17 mouse cellular contexts compared by ENCODE assay signal in the genomic region with DNA sequence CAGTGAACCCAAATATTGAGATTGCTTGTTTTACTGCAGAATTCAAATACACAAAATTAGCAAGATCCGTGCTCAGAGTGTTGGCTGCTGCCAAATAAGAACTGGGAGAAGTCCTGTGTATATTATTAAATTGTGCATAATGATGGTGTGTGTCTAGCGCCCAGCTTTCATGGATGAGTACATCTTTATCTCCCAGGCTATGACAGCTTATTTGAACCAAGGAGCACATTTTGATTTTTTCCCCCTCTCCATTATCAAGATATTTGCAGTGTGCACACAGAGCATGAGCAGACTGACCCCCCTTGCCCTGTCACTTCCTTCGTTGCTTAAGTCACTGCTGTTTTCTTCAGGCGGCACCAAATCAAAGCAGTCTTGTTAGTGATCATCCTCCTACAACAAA.
DNase-seq lines count a peak whose midpoint lies in the region; ATAC-seq lines count a peak whose summit lies in the region.
"Had no signal": no experiment of that assay in that cellular context is flagged by ENCODE, and none has a peak within 500 bp of the region (broad histone marks: within the 10 kb centered on the region; RNA-seq: fewer than 3 reads in every experiment).

No protein-coding gene starts in this region.

- H3K9ac ChIP-seq in midbrain, embryonic 14.5 days (replicated peaks; ENCODE audit: low read length) = no peak overlapping the region
- no peak overlapping the region for H3K9ac ChIP-seq in midbrain, embryonic 11.5 days (ENCODE audit: low read length)
- H3K9ac ChIP-seq in midbrain, embryonic 16.5 days (ENCODE audit: low read depth, low read length) = no peak overlapping the region
- H3K9ac ChIP-seq: hindbrain, embryonic 13.5 days had no signal

- no peak overlapping the region for H3K4me3 ChIP-seq in midbrain, embryonic 14.5 days (replicated peaks; ENCODE audit: low read depth, low read length)
- H3K4me3 ChIP-seq in midbrain, embryonic 11.5 days (ENCODE audit: low read depth, low read length) = no peak overlapping the region
- H3K4me3 ChIP-seq in midbrain, embryonic 16.5 days (ENCODE audit: low read depth, low read length) = no peak overlapping the region
- H3K4me3 ChIP-seq: embryonic facial prominence, embryonic 10.5 days; heart, embryonic 10.5 days; hindbrain, embryonic 13.5 days had no signal

- 0 out of 2 replicates have a peak, but pooled peaks cover 3% of the 10 kb centered on the region for H3K4me1 ChIP-seq in midbrain, embryonic 14.5 days (ENCODE audit: control insufficient read depth, insufficient read depth, low read length)
- H3K4me1 ChIP-seq in midbrain, embryonic 11.5 days (ENCODE audit: control insufficient read depth, insufficient read depth, low read length) = no peaks in the 10 kb centered on the region
- H3K4me1 ChIP-seq in midbrain, embryonic 16.5 days (ENCODE audit: control insufficient read depth, insufficient read depth, low read length) = peaks cover 3% of the 10 kb centered on the region; the same call in 1 of the 2 replicates
- H3K4me1 ChIP-seq: embryonic facial prominence, embryonic 10.5 days; heart, embryonic 10.5 days had no signal

- peaks cover 5% of the 10 kb centered on the region; the same call in 1 of the 2 replicates for H3K9me3 ChIP-seq in midbrain, embryonic 14.5 days (ENCODE audit: control insufficient read depth, low read length)
- H3K9me3 ChIP-seq in midbrain, embryonic 11.5 days (ENCODE audit: control insufficient read depth, low read length) = no peaks in the 10 kb centered on the region; the same call in 1 of the 2 replicates
- no peaks in the 10 kb centered on the region for H3K9me3 ChIP-seq in midbrain, embryonic 16.5 days (replicated peaks; ENCODE audit: control insufficient read depth, low read length, poor library complexity, severe bottlenecking)
- H3K9me3 ChIP-seq: embryonic facial prominence, embryonic 10.5 days; heart, embryonic 10.5 days had no signal

- no peaks in the 10 kb centered on the region for H3K36me3 ChIP-seq in midbrain, embryonic 14.5 days (ENCODE audit: control insufficient read depth, insufficient read depth, low read length)
- H3K36me3 ChIP-seq in midbrain, embryonic 11.5 days (ENCODE audit: control insufficient read depth, insufficient read depth, low read length) = no peaks in the 10 kb centered on the region
- H3K36me3 ChIP-seq in midbrain, embryonic 16.5 days (ENCODE audit: control insufficient read depth, insufficient read depth, low read length) = no peaks in the 10 kb centered on the region
- H3K36me3 ChIP-seq: embryonic facial prominence, embryonic 10.5 days; heart, embryonic 10.5 days; hindbrain, embryonic 13.5 days had no signal

- no peak for ATAC-seq in midbrain, embryonic 14.5 days (ENCODE audit: low FRiP score, low TSS enrichment)
- ATAC-seq in midbrain, embryonic 11.5 days (ENCODE audit: low FRiP score) = no peak
- peak; percentile 62; the same call in 1 of the 2 replicates for ATAC-seq in midbrain, embryonic 16.5 days
- ATAC-seq: hindbrain, postnatal 0 days had no signal

- H3K4me2 ChIP-seq in midbrain, embryonic 14.5 days (ENCODE audit: low read length) = no peak overlapping the region
- H3K4me2 ChIP-seq in midbrain, embryonic 11.5 days = no peak overlapping the region
- H3K4me2 ChIP-seq in midbrain, embryonic 16.5 days (ENCODE audit: low read length) = no peak overlapping the region
- H3K4me2 ChIP-seq: hindbrain, embryonic 13.5 days had no signal

- H3K27me3 ChIP-seq in midbrain, embryonic 14.5 days (ENCODE audit: control insufficient read depth, insufficient read depth, low read length) = no peaks in the 10 kb centered on the region
- no peaks in the 10 kb centered on the region for H3K27me3 ChIP-seq in midbrain, embryonic 11.5 days (ENCODE audit: control insufficient read depth, insufficient read depth, low read length)
- H3K27me3 ChIP-seq in midbrain, embryonic 16.5 days (ENCODE audit: control insufficient read depth, insufficient read depth, low read depth, low read length) = no peaks in the 10 kb centered on the region
- H3K27me3 ChIP-seq: hindbrain, embryonic 13.5 days had no signal

- DNase-seq in heart, adult 11 months = peak; percentile 44
- no peak for DNase-seq in heart, postnatal 10 days
- peak; percentile 24 for DNase-seq in midbrain, embryonic 14.5 days
- no peak for DNase-seq in midbrain, embryonic 11.5 days (ENCODE audit: low spot score, missing footprints)
- DNase-seq in brain, adult 2 months (ENCODE audit: low read depth, low spot score) = peak; percentile 22
- no peak for DNase-seq in MN1 (ENCODE audit: low spot score)
- DNase-seq: adrenal gland, postnatal 14 days; cerebellum, adult 2 months; cerebellum, postnatal 10 days; gastrocnemius, postnatal 36 days; heart, adult 18-20 months; heart, postnatal 14 days had no signal

- WGBS in midbrain, embryonic 14.5 days = 62% methylated on average over 4 of the region's 4 CpGs
- WGBS in midbrain, embryonic 11.5 days = 74% methylated on average over 4 of the region's 4 CpGs
- 59% methylated on average over 4 of the region's 4 CpGs for WGBS in midbrain, embryonic 16.5 days

- no peak overlapping the region for H3K27ac ChIP-seq in midbrain, embryonic 14.5 days (replicated peaks; ENCODE audit: low read depth, low read length)
- H3K27ac ChIP-seq in midbrain, embryonic 11.5 days (ENCODE audit: low read depth, low read length) = no peak overlapping the region
- no peak overlapping the region for H3K27ac ChIP-seq in midbrain, embryonic 16.5 days (ENCODE audit: low read length)
- H3K27ac ChIP-seq: embryonic facial prominence, embryonic 10.5 days; heart, embryonic 10.5 days; hindbrain, embryonic 13.5 days; hindbrain, postnatal 0 days had no signal

- intact Hi-C loops in heart, postnatal 10 days (cut with DNase I) = no loop called here

Comparison
In these comparisons a context has a peak if more than half of its experiments do, and no peak if none do; other contexts are left out.
1. DNase-seq: peak in heart, adult 11 months (single experiment), midbrain, embryonic 14.5 days (single experiment) and brain, adult 2 months (single experiment); none in heart, postnatal 10 days (0 of 2), midbrain, embryonic 11.5 days (single experiment) and MN1 (single experiment).